Mouse (Mus musculus) embryonic facial prominence, embryonic 13.5 days (tissue): ENCODE results near the gene Eef1akmt4. TPM values are rescaled to one million over a fixed set of nuclear protein-coding genes. Genes with fewer than 3 reads are reported as not detected.

Experiments
- ATAC-seq: fragments of 200-750 bp; cut with Nextera tagmentation; 2 replicates; pipeline ENCODE4 v1.8.0; 2017; ENCODE audit warnings: low read depth; ENCODE audit not compliant: insufficient number of reproducible peaks, insufficient read depth, low FRiP score, low TSS enrichment
- H3K27ac ChIP-seq: fragments of 300-500 bp; sonication (generic); 2 replicates; pipeline ENCODE4 v1.5.1; 2015; ENCODE audit warnings: moderate library complexity, mild to moderate bottlenecking, inconsistent platforms
- H3K27me3 ChIP-seq: fragments of 300-500 bp; sonication (generic); 2 replicates; pipeline ENCODE4 v1.6.1; 2015; ENCODE audit warnings: mild to moderate bottlenecking, inconsistent platforms
- H3K36me3 ChIP-seq: fragments of 300-500 bp; sonication (generic); 2 replicates; pipeline ENCODE4 v1.6.1; 2015; ENCODE audit warnings: mild to moderate bottlenecking, inconsistent platforms
- H3K4me1 ChIP-seq: fragments of 300-500 bp; sonication (generic); 2 replicates; pipeline ENCODE4 v1.6.1; 2015; ENCODE audit warnings: inconsistent platforms
- H3K4me2 ChIP-seq: fragments of 300-500 bp; sonication (generic); 2 replicates; pipeline ENCODE4 v1.6.1; 2015; ENCODE audit warnings: moderate library complexity, mild to moderate bottlenecking, inconsistent platforms
- H3K4me3 ChIP-seq: fragments of 300-500 bp; sonication (generic); 2 replicates; pipeline ENCODE4 v1.5.1; 2015; ENCODE audit warnings: mild to moderate bottlenecking, inconsistent platforms
- H3K9ac ChIP-seq: fragments of 300-500 bp; sonication (generic); 2 replicates; pipeline ENCODE4 v1.6.1; 2015; ENCODE audit warnings: mild to moderate bottlenecking, inconsistent platforms
- H3K9me3 ChIP-seq: fragments of 300-500 bp; sonication (generic); 2 replicates; pipeline ENCODE4 v1.6.1; 2016; ENCODE audit warnings: inconsistent platforms
- WGBS: fragments of 180-500 bp; shearing (Covaris S2); methylation state at CpG from one replicate; pipeline ENCODE4 v1.1.7; 2015; ENCODE audit warnings: mixed read lengths; 5-methylcytosine and 5-hydroxymethylcytosine counted together
- polyA plus RNA-seq: library from polyadenylated mRNA; unstranded; fragments of >200 nt; fragmentation: Nextera tagmentation; extraction: Ambion mirVana; gene quantifications from 2 replicates; pipeline ENCODE4 v1.2.1, GENCODE M21; 2015

Eef1akmt4 gene
- 30.9 and 33.5 TPM in 2 replicates for polyA plus RNA-seq

- peak within 1 kb of the TSS; percentile 96 for H3K4me2 ChIP-seq
- peaks cover 17% of the 10 kb centered on the region for H3K36me3 ChIP-seq
- peak within 1 kb of the TSS; percentile 86 for H3K4me3 ChIP-seq
- H3K27ac ChIP-seq, result peak within 1 kb of the TSS; percentile 74
- peak within 1 kb of the TSS; percentile 87 for H3K9ac ChIP-seq
- peak; percentile 89 for ATAC-seq
- no peaks in the 10 kb centered on the region for H3K27me3 ChIP-seq
- no peaks in the 10 kb centered on the region for H3K9me3 ChIP-seq
- WGBS, result 2% methylated on average over 41 of the region's 41 CpGs
- H3K4me1 ChIP-seq, result peaks cover 21% of the 10 kb centered on the region
Measured at GRCm38 (mm10) chr16:20611357-20612227, at the start of gene Eef1akmt4, which contains the start of the genes Gm49333 and Alg3. Eef1akmt4 (plus strand) TSS chr16:20611593. Gm49333 (plus strand) TSS chr16:20611610. Alg3 (minus strand) TSS chr16:20611735.

GRCm38 (mm10) chr16:20565075-20565474 is 46.3 kb upstream of the Eef1akmt4 start:
- no peak overlapping the region for H3K4me2 ChIP-seq

GRCm38 (mm10) chr16:20589366-20589938 is 21.9 kb upstream of the Eef1akmt4 start, which contains the start of gene Vwa5b2:
Vwa5b2 (plus strand) TSS chr16:20589471.
- Histone ChIP-seq H3K27me3 (peaks cover 67% of the 10 kb centered on the region), H3K36me3 (no peaks in the 10 kb centered on the region), H3K9ac (peak within 1 kb of the TSS; percentile 69), H3K4me2 (peak within 1 kb of the TSS; percentile 89), H3K27ac (no peak within 1 kb of the TSS), H3K9me3 (no peaks in the 10 kb centered on the region), H3K4me3 (peak within 1 kb of the TSS; percentile 57), H3K4me1 (peaks cover 24% of the 10 kb centered on the region)
- under 1% methylated on average over 24 of the region's 24 CpGs for WGBS
- peak; percentile 67 for ATAC-seq

More at GRCm38 (mm10) chr16:20565075-20565474, 46.3 kb upstream of the Eef1akmt4 start:
- H3K4me1 ChIP-seq, result no peaks in the 10 kb centered on the region
- no peak overlapping the region for H3K27ac ChIP-seq
- ATAC-seq, result no peak
- no peaks in the 10 kb centered on the region for H3K9me3 ChIP-seq
- WGBS, result 74% methylated on average over 1 of the region's 1 CpGs
- H3K36me3 ChIP-seq, result peaks cover 33% of the 10 kb centered on the region
- H3K9ac ChIP-seq, result no peak overlapping the region
- no peak overlapping the region for H3K4me3 ChIP-seq
- no peaks in the 10 kb centered on the region for H3K27me3 ChIP-seq

GRCm38 (mm10) chr16:20589939-20590679 is 21.3 kb upstream of the Eef1akmt4 start:
- peak overlapping the region; percentile 57 for H3K4me3 ChIP-seq
- peak; percentile 64 for ATAC-seq
- WGBS, result under 1% methylated on average over 37 of the region's 39 CpGs
- peak overlapping the region; percentile 89 for H3K4me2 ChIP-seq
- H3K4me1 ChIP-seq, result peaks cover 24% of the 10 kb centered on the region
- H3K27ac ChIP-seq, result no peak overlapping the region
- no peaks in the 10 kb centered on the region for H3K9me3 ChIP-seq
- H3K9ac ChIP-seq, result peak overlapping the region; percentile 69
- H3K36me3 ChIP-seq, result no peaks in the 10 kb centered on the region
- peaks cover 72% of the 10 kb centered on the region for H3K27me3 ChIP-seq

GRCm38 (mm10) chr16:20590680-20591038 is 20.7 kb upstream of the Eef1akmt4 start:
- Histone ChIP-seq H3K9me3 (no peaks in the 10 kb centered on the region), H3K4me1 (peaks cover 24% of the 10 kb centered on the region), H3K4me2 (peak overlapping the region; percentile 89), H3K4me3 (peak overlapping the region; percentile 57), H3K36me3 (no peaks in the 10 kb centered on the region), H3K27me3 (peaks cover 74% of the 10 kb centered on the region), H3K9ac (0 out of 2 replicates have a peak overlapping the region, but pooled peaks have one; percentile 69), H3K27ac (no peak overlapping the region)
- 2% methylated on average over 17 of the region's 17 CpGs for WGBS
- ATAC-seq, result no peak

- Histone ChIP-seq H3K9ac (peak overlapping the region; percentile 27; the same call in 1 of the 2 replicates), H3K4me3 (peak overlapping the region; percentile 57), H3K4me2 (peak overlapping the region; percentile 89), H3K4me1 (peaks cover 24% of the 10 kb centered on the region), H3K36me3 (no peaks in the 10 kb centered on the region), H3K27ac (no peak overlapping the region), H3K9me3 (no peaks in the 10 kb centered on the region), H3K27me3 (peaks cover 74% of the 10 kb centered on the region)
- 3% methylated on average over 48 of the region's 48 CpGs for WGBS
- ATAC-seq, result no peak
Measured at GRCm38 (mm10) chr16:20591076-20591705, 20.2 kb upstream of the Eef1akmt4 start.

GRCm38 (mm10) chr16:20595060-20595673 is 16.2 kb upstream of the Eef1akmt4 start:
- no peak for ATAC-seq
- Histone ChIP-seq H3K9me3 (no peaks in the 10 kb centered on the region), H3K4me3 (no peak overlapping the region), H3K27me3 (peaks cover 50% of the 10 kb centered on the region), H3K4me2 (no peak overlapping the region), H3K9ac (no peak overlapping the region), H3K27ac (no peak overlapping the region), H3K4me1 (peaks cover 12% of the 10 kb centered on the region), H3K36me3 (no peaks in the 10 kb centered on the region)
- 83% methylated on average over 7 of the region's 7 CpGs for WGBS

- Histone ChIP-seq H3K9me3 (no peaks in the 10 kb centered on the region), H3K4me2 (no peak overlapping the region), H3K27me3 (peaks cover 44% of the 10 kb centered on the region), H3K4me1 (peaks cover 6% of the 10 kb centered on the region), H3K36me3 (no peaks in the 10 kb centered on the region), H3K4me3 (no peak overlapping the region), H3K27ac (no peak overlapping the region), H3K9ac (no peak overlapping the region)
- no peak for ATAC-seq
- 83% methylated on average over 4 of the region's 4 CpGs for WGBS
Measured at GRCm38 (mm10) chr16:20595737-20596136, 15.7 kb upstream of the Eef1akmt4 start.

GRCm38 (mm10) chr16:20596687-20597441 is 14.5 kb upstream of the Eef1akmt4 start:
- Histone ChIP-seq H3K4me2 (no peak overlapping the region), H3K36me3 (no peaks in the 10 kb centered on the region), H3K27me3 (peaks cover 33% of the 10 kb centered on the region), H3K9ac (no peak overlapping the region), H3K27ac (no peak overlapping the region), H3K9me3 (no peaks in the 10 kb centered on the region), H3K4me1 (no peaks in the 10 kb centered on the region), H3K4me3 (no peak overlapping the region)
- ATAC-seq, result no peak
- WGBS, result 49% methylated on average over 7 of the region's 7 CpGs

- Histone ChIP-seq H3K9me3 (no peaks in the 10 kb centered on the region), H3K4me2 (no peak overlapping the region), H3K4me3 (no peak overlapping the region), H3K27me3 (no peaks in the 10 kb centered on the region; the same call in 1 of the 2 replicates), H3K27ac (no peak overlapping the region), H3K4me1 (no peaks in the 10 kb centered on the region), H3K9ac (no peak overlapping the region), H3K36me3 (peaks cover 17% of the 10 kb centered on the region)
- 78% methylated on average over 5 of the region's 5 CpGs for WGBS
- ATAC-seq, result no peak
Measured at GRCm38 (mm10) chr16:20600511-20600910, 10.9 kb upstream of the Eef1akmt4 start.
